Mouse (Mus musculus): Measurements from ENCODE around the gene Gm13276.
"Not testable (repeated sequence)": the region's sequence is repeated elsewhere in the genome, so short reads cannot be mapped to it uniquely, and the experiment has no call there.

Gene Gm13276

DNA sequence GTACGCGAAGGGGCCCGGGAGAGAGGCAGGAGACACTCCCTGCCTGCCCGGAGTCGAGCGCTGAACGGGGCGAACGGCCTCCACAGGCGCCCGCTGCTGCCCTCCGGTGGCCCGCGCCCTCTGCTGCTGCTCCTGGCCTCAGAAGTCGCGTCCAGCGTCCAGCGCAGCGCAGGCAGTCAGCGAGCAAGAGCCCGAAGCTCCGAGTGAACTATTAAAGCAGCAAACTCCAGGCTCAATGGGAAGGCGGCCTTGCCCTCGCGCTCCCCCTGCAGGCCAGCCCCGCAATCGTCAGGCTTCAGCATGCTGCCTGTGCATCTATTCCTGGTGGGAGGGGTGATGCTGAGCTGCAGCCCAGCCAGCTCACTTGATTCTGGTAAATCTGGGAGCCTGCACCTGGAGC is at the start of gene Gm13276:
Gene Gm13276, plus strand, starts transcription at position 301 of the 400 bp plus-strand sequence.
- DNase-seq = not testable (repeated sequence)

DNA sequence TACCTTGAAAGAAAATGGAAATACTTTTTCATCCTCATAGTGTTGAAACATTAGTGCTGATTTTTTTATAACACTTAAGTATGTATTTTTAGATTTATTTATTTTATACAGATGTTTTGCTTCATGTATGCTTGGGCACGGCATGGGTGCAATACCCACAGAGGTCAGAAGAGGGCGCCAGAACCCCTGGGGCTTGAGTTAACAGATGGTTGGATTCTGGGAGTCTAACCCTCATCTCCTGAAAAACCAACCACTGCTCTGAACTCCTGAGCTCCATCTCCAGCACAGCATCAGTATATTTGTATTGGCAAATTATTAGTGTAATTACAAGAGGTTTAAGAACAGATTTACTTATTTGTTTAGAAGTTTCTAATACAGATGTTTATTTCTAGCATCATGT is 47.0 kb upstream of the Gm13276 start:
- peak; percentile 64 to 77 for DNase-seq

DNA sequence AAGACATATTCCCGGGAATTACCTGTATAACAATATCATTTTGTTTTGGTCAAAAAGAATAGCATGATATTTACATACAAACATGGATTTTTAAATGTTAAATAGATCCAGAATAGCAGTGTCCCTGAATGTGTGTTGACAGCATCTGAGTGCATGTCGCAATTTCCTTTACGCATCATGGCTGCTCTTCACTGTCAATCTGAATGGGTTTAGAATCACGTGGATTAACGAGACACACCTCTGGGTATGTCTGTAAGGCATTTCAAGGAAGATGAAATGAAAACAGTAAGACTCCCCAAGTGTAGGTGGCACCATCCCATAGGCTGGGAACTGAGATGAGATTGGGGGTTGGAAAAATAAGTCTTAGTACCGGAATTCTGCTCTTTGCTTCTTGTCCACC is 46.5 kb upstream of the Gm13276 start:
- no peak for DNase-seq

DNA sequence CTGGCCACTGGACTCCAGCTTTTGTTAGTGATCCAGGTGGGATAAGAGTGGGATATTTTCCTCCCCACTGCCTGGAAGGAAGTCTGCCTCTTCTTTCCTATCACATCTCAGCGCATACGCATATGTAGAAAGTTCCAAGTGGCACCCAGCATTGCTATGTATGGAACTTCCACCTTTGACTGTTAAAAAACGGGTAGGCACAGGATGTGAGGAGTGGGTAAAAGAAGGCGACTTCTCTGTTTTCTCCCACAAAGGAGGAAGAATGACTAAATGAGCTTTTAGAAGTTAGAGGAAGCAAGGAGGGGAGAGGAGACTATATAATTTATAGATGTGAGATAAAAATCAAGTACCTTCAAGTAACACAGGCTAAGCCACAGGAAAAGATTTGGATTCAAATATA is 44.1 kb upstream of the Gm13276 start:
- DNase-seq = no peak

DNA sequence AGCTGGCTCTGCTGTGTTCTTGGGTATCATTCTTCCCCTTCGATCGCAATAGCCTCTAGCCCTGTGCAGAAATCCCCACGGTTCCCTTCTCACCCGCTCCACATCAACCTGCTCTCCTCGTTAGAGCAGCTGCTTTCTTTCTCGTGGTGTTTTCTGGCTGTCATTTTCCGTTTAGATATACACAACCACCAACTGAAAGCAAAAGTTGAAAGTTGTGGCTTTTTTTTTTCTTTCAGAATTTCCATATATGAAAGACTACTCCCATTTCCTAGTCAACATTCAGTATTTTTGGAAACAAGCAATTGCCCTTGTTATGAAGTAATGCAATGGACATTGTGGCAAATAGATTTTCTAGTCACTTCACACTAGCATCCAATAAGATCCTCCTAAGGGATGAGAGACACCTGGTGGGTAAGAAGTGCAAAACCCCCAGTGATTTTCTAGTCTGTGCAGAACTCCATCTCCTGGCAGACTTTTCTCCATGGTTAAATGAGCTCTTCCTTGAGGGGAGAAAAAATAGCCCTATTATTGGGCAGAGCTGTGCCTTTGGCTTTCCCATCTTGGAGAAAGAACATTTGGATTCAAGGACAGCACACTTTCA is 42.6 kb upstream of the Gm13276 start:
- no peak for DNase-seq

DNA sequence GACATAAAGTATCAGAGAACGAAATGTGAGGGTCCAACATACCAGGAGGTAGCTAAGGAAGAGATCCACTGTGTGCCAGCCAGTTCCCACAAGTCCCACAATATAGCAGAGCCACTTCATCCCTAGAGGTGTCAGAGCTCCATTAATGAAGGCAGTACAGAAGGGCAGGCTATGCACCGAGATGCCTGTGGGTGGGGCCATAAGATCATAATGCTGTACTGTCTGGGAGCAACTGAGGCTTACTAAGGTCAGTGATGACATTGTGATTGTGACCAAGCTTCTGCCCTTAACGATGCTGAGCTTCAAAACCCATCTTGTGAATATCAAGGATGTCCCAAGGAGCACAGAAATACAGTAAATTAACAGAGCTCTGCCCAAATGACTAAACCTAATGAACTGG is 41.3 kb upstream of the Gm13276 start:
- DNase-seq = no peak

DNA sequence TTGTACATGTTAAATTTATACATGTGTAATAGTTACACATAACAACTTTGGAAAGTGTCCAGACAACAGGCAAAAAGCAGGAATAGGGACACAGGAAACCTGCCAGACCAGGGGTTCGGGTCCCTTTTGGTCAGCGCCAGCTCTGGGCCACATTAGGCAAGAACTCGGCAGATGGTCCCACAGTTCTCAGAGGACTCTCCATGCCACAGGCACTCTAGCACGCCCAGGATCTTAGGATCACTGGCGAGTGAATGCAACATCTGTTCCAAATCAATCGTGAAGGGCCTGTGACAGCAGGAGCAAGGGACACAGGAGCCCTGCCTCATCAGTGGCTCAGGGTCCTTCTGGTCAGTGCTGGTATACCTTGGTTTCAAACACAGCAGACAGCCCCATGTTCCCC is 35.6 kb upstream of the Gm13276 start:
- DNase-seq = no peak

DNA sequence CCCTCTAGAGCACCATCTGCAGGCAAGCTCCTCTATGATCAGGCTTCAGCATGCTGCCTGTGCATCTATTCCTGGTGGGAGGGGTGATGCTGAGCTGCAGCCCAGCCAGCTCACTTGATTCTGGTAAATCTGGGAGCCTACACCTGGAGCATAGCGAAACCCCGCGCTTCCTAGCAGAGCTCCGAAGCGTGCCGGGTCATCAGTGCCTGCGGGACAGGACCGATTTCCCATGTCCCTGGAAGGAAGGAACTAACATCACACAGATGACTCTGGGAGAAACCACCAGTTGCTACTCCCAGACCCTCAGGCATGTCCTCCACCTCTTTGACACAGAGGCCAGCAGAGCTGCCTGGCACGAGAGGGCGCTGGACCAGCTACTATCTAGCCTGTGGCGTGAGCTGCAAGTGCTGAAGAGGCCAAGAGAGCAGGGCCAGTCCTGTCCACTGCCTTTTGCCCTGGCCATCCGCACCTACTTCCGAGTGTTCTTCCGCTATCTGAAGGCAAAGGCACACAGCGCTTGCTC is 30.6 kb upstream of the Gm13276 start, which contains the start of gene Gm13271:
Gene Gm13271, plus strand, starts transcription at position 51 of the 523 bp plus-strand sequence.
- peak; percentile 72 to 74 for DNase-seq

DNA sequence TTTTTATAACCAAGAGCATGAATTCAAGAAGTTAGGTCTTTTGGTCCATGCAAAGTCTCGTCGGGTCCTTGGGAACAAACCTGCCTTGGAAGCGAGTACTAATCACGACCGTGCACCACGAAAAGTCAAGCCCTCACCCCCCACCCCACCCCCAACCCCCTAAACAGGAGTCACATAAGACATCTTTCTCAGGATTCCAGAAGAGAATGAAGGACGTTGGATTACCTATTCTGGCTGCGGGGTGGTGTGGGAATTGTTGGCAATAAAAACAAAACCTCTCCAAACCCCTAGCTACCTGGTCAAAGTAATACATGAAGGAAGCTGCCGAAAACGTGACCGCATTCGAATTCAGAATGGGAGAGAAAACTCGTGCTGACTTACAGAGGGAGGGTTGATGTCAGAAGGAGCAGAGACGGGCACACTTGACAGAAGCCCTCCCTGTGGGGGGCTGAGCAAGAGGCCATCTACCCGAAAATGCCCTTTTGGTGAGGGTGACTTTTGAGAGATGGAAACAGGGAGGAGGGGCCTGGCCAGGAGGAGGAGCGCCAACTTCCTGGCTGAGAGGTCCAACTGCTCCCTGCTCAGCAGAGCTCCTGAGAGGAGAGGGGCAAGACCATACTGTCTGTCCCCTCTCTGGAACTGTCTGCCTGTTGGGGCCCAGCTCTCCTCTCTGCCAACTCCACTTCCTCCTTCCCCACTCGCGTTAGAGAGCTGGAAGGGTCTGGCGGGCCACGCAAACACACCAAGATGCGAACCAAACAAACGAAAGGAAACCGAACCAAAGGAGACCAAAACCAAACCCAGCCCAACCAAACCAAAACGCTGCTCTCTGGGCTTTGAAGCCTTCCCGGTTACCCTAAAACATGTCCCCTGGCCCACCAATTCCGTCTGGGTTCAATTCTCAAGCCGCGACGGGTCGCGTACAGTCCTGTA is 28.7 kb upstream of the Gm13276 start:
- peak in 1 of 2 experiments; percentile 18 for DNase-seq

DNA sequence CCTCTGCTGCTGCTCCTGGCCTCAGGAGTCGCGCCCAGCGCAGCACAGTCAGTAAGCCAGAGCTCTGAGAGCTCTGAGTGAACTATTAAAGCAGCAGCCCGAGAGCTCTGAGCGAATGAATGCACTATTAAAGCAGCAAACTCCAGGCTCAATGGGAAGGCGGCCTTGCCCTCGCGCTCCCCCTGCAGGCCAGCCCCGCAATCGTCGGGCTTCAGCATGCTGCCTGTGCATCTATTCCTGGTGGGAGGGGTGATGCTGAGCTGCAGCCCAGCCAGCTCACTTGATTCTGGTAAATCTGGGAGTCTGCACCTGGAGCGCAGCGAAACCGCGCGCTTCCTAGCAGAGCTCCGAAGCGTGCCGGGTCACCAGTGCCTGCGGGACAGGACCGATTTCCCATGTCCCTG is 27.9 kb upstream of the Gm13276 start:
- DNase-seq = peak; percentile 87 to 88

DNA sequence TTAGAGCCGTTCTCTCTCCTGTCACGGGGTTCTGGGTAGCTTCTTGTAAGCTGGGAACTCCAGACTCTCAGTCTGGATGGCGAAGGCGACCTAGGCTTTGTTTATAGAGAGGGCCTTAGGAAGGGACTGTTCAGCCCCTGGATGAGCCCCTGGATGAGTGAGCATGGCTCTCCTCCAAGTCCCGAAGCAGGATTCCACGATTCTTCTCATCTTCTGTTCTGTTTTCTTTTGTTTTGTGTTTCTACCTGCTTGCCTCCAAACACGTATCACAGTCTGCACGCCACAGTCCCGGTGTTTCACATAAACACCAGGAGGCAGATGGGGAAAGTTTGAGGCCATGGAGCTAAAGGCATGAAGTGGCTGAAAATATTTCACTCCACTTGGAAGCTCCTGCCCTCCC is 26.8 kb upstream of the Gm13276 start:
- not testable (repeated sequence) for DNase-seq

DNA sequence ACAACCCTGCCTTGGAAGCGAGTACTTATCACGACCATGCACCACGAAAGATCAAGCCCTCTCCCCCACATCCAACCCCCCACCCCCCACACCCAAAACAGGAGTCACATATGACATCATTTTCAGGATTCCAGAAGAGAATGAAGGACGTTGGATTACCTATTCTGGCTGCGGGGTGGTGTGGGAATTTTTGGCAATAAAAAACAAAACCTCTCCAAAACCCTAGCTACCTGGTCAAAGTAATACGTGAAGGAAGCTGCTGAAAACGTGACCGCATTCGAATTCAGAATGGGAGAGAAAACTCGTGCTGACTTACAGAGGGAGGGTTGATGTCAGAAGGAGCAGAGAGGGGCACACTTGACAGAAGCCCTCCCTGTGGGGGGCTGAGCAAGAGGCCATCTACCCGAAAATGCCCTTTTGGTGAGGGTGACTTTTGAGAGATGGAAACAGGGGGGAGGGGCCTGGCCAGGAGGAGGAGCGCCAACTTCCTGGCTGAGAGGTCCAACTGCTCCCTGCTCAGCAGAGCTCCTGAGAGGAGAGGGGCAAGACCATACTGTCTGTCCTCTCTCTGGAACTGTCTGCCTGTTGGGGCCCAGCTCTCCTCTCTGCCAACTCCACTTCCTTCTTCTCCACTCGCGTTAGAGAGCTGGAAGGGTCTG is 25.8 kb upstream of the Gm13276 start, which contains the start of gene Gm13283:
Gene Gm13283, plus strand, starts transcription at position 510 of the 659 bp plus-strand sequence.
- DNase-seq = peak; percentile 30 to 41

DNA sequence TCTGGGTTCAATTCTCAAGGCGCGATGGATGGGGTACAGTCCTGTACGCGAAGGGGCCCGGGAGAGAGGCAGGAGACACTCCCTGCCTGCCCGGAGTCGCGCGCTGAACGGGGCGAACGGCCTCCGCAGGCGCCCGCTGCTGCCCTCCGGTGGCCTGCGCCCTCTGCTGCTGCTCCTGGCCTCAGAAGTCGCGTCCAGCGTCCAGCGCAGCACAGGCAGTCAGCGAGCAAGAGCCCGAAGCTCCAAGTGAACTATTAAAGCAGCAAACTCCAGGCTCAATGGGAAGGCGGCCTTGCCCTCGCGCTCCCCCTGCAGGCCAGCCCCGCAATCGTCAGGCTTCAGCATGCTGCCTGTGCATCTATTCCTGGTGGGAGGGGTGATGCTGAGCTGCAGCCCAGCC is 25.1 kb upstream of the Gm13276 start:
- DNase-seq = peak; percentile 54 to 59

DNA sequence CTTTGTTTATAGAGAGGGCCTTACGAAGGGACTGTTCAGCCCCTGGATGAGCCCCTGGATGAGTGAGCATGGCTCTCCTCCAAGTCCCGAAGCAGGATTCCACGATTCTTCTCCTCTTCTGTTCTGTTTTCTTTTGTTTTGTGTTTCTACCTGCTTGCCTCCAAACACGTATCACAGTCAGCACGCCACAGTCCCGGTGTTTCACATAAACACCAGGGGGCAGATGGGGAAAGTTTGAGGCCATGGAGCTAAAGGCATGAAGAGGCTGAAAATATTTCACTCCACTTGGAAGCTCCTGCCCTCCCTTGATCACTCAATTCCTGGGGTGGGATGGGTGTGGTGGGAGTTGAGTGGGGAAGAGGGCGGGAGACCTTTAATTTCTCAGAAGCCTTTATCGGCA is 23.7 kb upstream of the Gm13276 start:
- DNase-seq = peak; percentile 70 to 72

DNA sequence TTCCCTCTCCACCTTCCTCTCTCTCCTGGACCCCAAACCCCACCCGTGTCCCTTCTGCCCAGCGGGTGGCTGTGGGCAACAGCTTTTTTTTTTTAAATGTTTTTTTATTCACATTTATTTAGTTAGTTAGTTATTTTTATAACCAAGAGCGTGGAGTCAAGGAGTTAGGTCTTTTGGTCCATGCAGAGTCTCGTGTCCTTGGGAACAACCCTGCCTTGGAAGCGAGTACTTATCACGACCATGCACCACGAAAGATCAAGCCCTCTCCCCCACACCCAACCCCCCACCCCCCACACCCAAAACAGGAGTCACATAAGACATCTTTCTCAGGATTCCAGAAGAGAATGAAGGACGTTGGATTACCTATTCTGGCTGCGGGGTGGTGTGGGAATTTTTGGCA is 23.2 kb upstream of the Gm13276 start:
- DNase-seq = peak in 1 of 2 experiments; percentile 23

DNA sequence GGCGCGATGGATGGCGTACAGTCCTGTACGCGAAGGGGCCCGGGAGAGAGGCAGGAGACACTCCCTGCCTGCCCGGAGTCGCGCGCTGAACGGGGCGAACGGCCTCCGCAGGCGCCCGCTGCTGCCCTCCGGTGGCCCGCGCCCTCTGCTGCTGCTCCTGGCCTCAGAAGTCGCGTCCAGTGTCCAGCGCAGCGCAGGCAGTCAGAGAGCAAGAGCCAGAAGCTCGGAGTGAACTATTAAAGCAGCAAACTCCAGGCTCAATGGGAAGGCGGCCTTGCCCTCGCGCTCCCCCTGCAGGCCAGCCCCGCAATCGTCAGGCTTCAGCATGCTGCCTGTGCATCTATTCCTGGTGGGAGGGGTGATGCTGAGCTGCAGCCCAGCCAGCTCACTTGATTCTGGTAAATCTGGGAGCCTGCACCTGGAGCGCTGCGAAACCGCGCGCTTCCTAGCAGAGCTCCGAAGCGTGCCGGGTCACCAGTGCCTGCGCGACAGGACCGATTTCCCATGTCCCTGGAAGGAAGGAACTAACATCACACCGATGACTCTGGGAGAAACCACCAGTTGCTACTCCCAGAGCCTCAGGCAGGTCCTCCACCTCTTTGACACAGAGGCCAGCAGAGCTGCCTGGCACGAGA is 22.0 kb upstream of the Gm13276 start:
- peak; percentile 21 to 33 for DNase-seq

DNA sequence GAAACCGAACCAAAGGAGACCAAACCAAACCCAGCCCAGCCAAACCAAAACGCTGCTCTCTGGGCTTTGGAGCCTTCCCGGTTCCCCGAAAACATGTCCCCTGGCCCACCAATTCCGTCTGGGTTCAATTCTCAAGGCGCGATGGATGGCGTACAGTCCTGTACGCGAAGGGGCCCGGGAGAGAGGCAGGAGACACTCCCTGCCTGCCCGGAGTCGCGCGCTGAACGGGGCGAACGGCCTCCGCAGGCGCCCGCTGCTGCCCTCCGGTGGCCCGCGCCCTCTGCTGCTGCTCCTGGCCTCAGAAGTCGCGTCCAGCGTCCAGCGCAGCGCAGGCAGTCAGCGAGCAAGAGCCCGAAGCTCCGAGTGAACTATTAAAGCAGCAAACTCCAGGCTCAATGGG is 12.0 kb upstream of the Gm13276 start, which contains the start of gene Gm13290:
Gene Gm13290, plus strand, starts transcription at position 301 of the 400 bp plus-strand sequence.
- DNase-seq = not testable (repeated sequence)

DNA sequence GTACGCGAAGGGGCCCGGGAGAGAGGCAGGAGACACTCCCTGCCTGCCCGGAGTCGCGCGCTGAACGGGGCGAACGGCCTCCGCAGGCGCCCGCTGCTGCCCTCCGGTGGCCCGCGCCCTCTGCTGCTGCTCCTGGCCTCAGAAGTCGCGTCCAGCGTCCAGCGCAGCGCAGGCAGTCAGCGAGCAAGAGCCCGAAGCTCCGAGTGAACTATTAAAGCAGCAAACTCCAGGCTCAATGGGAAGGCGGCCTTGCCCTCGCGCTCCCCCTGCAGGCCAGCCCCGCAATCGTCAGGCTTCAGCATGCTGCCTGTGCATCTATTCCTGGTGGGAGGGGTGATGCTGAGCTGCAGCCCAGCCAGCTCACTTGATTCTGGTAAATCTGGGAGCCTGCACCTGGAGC is 8.9 kb upstream of the Gm13276 start, which contains the start of gene Gm13289:
Gene Gm13289, plus strand, starts transcription at position 301 of the 400 bp plus-strand sequence.
- DNase-seq = not testable (repeated sequence)

DNA sequence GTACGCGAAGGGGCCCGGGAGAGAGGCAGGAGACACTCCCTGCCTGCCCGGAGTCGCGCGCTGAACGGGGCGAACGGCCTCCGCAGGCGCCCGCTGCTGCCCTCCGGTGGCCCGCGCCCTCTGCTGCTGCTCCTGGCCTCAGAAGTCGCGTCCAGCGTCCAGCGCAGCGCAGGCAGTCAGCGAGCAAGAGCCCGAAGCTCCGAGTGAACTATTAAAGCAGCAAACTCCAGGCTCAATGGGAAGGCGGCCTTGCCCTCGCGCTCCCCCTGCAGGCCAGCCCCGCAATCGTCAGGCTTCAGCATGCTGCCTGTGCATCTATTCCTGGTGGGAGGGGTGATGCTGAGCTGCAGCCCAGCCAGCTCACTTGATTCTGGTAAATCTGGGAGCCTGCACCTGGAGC is 6.0 kb upstream of the Gm13276 start, which contains the start of gene Gm13272:
Gene Gm13272, plus strand, starts transcription at position 301 of the 400 bp plus-strand sequence.
- DNase-seq = not testable (repeated sequence)

DNA sequence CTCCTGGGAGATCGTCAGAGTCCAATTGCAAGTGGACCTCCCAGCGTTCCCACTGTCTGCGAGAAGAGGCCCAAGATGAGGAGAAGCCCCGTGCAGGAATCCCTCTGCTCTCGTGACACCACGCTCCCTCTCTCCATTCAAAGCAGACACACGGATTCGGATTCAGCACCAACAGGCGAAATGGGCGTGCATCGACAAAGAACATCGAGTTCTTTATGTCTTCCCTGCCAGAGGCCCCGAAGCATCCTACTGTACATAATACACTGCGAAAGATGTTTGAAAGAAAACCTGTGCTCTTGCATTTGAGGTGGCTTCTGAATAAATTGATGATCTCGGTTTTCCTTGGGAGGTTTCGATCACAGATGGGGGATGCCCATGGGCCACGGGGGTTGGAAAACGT is 5.2 kb upstream of the Gm13276 start:
- DNase-seq = not testable (repeated sequence)

DNA sequence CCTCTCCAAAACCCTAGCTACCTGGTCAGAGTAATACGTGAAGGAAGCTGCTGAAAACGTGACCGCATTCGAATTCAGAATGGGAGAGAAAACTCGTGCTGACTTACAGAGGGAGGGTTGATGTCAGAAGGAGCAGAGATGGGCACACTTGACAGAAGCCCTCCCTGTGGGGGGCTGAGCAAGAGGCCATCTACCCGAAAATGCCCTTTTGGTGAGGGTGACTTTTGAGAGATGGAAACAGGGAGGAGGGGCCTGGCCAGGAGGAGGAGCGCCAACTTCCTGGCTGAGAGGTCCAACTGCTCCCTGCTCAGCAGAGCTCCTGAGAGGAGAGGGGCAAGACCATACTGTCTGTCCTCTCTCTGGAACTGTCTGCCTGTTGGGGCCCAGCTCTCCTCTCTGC is 3.7 kb upstream of the Gm13276 start, which contains the start of gene Ifnz:
Gene Ifnz, plus strand, starts transcription at position 301 of the 400 bp plus-strand sequence.
- DNase-seq = not testable (repeated sequence)

DNA sequence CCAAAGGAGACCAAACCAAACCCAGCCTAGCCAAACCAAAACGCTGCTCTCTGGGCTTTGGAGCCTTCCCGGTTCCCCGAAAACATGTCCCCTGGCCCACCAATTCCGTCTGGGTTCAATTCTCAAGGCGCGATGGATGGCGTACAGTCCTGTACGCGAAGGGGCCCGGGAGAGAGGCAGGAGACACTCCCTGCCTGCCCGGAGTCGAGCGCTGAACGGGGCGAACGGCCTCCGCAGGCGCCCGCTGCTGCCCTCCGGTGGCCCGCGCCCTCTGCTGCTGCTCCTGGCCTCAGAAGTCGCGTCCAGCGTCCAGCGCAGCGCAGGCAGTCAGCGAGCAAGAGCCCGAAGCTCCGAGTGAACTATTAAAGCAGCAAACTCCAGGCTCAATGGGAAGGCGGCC is 3.2 kb upstream of the Gm13276 start:
- DNase-seq = not testable (repeated sequence)

Measured in cerebellum, postnatal 14 days (tissue).